Mouse (Mus musculus): ENCODE measurements around the gene Ece1. TPM values are rescaled to one million over a fixed set of nuclear protein-coding genes. Genes with fewer than 3 reads are reported as not detected.

Gene Ece1
- total RNA-seq, 2 experiments from 2014 or later, result 12.5 to 25.4 TPM

GRCm38 (mm10) chr4:137911657-137912056 is 49.6 kb downstream of the Ece1 start:
- ATAC-seq (ENCODE audit: poor library complexity, severe bottlenecking), result no peak

GRCm38 (mm10) chr4:137912768-137913305 is 50.8 kb downstream of the Ece1 start:
- ATAC-seq (ENCODE audit: poor library complexity, severe bottlenecking), result no peak

DNA sequence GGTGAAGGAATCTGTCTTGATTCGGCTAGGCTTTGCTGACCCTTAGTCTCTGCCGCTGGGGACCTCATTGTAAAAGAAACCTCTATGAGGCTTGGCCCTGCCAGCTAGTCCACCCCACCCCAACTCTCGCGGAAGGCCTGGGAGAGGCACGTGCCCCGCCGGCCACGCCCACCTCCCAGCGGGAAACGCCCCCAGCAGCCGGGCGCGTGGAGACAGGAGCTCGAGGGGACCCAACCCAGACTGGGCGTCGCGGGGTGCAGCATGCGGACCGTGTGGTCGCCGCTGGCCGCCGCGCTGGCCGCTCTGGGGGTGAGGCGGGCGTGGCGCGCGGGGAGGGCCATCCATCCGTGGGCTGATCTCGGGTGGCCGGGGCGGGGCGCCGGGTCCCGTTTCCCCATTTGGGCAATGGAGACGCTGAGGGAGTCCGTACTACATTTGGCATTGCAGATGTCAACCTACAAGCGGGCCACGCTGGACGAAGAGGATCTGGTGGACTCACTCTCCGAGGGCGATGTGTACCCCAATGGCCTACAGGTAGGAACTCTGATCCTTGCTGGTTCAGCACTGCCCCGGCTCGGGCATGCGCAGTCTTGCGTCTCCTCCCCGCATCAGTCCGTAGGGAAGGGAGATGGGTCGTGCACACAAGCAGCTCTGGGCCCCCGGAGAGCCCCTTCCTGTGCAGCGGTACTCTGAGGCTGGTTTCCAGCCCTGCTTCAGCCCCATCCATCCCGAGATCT is 51.5 kb downstream of the Ece1 start:
- ATAC-seq (ENCODE audit: poor library complexity, severe bottlenecking), result peak; percentile 59

GRCm38 (mm10) chr4:137917591-137917990 is 55.6 kb downstream of the Ece1 start:
- ATAC-seq (ENCODE audit: poor library complexity, severe bottlenecking), result no peak

GRCm38 (mm10) chr4:137918559-137918958 is 56.5 kb downstream of the Ece1 start:
- 0 out of 2 replicates have a peak, but pooled peaks have one; percentile 22 for ATAC-seq (ENCODE audit: poor library complexity, severe bottlenecking)

- ATAC-seq (ENCODE audit: poor library complexity, severe bottlenecking), result no peak
Measured at GRCm38 (mm10) chr4:137919116-137919515, 57.1 kb downstream of the Ece1 start.

- no peak for ATAC-seq (ENCODE audit: poor library complexity, severe bottlenecking)
Measured at GRCm38 (mm10) chr4:137920005-137920404, 58.0 kb downstream of the Ece1 start.

DNA sequence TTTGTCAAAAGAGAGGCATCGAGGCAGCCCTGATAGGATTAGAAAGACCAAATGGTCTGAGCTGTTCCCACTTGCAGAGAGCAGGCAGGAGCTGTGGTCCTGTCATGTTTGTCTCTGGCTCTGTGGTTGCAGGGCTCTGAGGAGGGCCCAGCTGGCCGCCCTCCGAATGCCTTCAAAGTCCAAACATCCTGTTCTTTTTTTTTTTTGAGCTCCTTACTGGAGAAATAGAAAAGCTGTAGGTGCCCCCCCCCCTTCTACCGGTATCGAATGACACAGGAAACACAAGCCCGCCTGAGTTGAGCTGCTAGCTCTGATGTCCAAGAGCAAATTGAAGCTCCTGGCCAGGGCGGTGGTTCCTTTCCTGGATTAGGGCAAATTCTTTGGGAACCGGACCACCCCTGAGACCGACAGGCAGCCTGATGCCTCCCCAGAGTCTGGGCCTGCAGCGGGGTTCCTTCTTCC is 58.5 kb downstream of the Ece1 start:
- no peak for ATAC-seq (ENCODE audit: poor library complexity, severe bottlenecking)

DNA sequence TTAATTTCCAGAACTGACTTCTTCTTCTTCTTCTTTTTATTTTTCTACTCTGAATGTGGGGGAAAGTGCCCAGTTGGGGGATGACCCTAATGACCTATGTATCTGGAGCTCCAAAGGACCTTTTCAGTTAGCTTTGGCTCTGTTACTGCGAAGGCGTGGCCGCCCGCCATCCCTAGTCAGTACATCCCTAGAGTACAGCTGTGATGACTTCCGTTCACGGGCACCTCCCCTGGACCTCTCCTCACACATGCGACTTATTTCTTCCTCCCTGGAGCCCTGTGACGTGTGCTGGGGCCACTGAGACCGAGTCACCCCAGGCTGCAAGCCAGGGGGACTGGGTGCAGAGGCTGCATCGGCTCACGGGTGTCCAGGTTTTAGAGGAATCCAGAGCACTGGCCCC is 59.5 kb downstream of the Ece1 start:
- no peak for ATAC-seq (ENCODE audit: poor library complexity, severe bottlenecking)

GRCm38 (mm10) chr4:137923052-137923451 is 61.0 kb downstream of the Ece1 start:
- ATAC-seq (ENCODE audit: poor library complexity, severe bottlenecking), result no peak

- no peak for ATAC-seq (ENCODE audit: poor library complexity, severe bottlenecking)
Measured at GRCm38 (mm10) chr4:137925176-137925575, 63.1 kb downstream of the Ece1 start.

- ATAC-seq (ENCODE audit: poor library complexity, severe bottlenecking), result no peak
Measured at GRCm38 (mm10) chr4:137926161-137926560, 64.1 kb downstream of the Ece1 start.

DNA sequence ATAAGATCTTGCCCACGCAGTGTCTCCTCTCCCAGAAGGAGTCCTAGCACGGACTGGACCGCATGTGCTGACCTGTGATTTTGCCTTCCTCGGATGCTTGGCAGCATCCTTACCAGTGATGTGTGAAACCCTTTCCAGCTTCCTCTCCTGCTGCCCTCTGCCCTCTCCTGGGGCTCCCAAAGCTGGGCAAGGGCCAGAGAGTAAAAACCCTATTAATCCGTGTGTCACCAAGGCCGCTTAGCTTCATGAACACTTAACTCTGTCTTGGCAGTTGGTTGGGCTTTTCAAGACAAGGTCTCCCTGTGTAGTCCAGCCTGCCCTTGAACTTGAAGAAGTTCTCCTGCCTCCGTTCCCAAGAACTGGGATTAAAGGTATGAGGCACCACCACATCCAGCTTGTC is 65.1 kb downstream of the Ece1 start:
- ATAC-seq (ENCODE audit: poor library complexity, severe bottlenecking), result no peak

DNA sequence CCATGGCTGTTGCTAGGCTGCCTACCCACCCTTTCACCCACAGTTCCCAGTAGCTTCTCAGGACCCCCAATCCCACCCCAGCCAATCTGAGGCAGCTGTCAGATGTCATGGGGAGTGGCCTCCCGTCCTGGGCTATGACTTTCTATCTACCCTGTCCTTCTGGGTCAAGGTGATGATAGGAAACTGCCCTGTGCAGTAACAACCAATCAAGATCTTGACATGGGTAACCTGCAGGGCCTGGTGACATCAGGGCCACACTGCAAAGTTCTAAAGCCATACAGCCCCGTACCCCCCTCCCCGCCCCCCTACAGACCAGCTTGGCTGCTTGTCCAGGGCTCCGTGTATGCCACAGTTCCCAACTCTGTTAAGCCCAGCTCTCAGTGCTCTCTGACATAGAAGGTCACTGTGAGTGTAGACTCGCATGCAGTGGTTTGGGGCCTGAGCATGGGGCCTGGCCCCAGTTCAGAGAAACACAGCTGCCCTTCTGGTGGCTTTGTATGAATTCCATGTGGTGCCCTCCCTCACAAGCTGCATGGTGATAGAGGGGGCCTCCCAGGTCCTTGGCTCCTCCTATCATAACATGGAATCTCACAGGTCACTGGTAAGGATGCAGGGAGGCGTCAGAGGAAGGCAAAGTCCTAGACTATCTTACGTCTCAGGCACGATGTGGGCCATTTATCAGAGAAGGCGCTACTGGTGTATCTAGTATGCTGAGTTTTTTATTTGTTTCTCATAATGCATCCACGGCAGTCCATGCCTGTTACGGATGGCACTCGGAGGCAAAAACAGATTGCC is 65.9 kb downstream of the Ece1 start:
- ATAC-seq (ENCODE audit: poor library complexity, severe bottlenecking), result no peak

GRCm38 (mm10) chr4:137928813-137929212 is 66.8 kb downstream of the Ece1 start:
- no peak for ATAC-seq (ENCODE audit: poor library complexity, severe bottlenecking)

DNA sequence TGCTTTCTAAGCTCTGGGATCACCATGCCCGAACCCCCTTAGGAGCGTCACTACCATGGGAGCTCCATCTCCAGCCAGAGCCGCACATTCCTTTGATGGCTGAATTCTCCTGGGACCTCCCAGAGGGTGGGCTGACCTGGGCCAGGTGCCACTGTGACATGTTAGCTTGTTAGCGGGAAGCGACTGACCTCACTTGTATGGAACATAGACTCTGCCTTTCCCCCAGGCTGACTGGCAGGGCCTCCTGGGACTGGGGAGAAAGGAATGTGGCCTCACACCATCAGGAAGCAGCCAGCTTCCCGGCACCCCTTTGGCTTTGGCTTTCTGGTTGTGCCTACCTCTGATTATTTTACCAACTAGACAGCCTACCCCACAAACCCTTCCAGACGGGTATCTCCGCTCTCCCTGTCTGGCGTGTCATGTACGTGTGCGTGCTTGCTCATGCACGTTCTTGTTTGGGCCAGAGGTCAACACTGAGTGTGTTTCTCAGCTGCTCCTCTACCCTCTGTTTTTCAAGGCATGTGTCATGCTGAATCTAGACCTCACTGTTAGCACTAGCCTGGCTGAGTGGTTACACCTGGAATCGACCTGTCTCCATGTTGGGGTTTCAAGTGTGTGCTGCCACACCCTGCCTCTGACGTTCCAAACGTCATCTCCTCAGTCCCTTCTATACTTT is 67.4 kb downstream of the Ece1 start:
- no peak for ATAC-seq (ENCODE audit: poor library complexity, severe bottlenecking)

DNA sequence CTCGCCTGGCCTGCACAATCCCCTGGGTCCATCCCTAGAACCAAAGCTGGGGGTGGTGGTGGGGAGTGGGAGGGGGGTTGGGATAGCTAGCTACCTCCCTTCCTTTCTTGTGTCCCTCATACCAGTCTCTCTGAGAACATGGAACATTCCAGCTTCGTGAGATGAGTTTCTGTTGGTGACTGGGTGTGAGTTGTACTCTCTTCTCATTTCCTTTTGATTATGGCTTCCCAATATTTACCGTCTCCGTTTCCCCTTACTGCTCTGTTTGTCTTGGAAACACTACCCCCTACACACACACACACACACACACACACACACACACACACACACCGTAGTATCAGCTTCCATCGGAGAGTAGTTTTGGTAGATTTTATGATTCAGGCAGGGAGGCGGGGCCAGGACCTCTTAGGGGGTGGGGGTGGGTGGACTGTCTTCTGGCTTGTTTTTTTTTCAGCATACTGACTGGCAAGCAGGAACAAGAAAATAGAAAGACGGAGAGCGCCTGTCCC is 68.5 kb downstream of the Ece1 start:
- ATAC-seq (ENCODE audit: poor library complexity, severe bottlenecking), result no peak

DNA sequence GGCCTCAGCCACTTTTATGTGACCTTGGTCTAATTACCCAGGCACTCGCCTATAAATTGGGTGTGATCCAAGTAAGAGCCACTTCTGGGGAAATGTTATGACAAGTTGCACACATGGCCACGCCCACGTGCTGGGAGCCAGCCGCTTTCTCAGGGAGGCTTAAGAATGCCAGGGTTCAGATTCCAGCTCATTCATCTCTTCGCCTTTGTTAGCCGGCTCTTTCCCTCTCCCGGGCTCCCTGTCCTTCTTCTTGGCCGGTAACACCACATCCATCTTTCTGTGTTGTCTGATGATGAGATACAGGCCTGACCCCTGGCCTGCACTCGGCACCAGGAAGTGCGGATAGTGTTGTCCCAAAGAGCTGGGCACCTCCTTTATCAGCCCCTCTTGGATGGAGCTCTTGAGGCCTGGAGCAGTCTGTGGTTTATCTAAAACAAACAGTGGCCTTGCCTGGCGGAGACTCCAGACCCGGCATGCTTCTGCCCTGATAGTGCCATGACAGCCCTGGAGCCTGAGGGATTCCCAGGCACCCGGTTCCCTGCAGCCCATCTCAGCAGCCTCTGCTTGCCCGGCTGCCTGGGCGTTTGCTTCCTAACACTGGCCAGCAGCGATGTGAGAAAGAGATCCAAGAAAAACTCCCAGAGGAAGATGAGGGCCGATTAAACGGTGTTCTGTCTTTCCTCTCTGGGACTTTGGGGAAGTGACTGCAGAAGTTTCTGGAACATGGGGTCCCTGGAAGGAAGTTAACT is 69.1 kb downstream of the Ece1 start:
- ATAC-seq (ENCODE audit: poor library complexity, severe bottlenecking), result no peak

DNA sequence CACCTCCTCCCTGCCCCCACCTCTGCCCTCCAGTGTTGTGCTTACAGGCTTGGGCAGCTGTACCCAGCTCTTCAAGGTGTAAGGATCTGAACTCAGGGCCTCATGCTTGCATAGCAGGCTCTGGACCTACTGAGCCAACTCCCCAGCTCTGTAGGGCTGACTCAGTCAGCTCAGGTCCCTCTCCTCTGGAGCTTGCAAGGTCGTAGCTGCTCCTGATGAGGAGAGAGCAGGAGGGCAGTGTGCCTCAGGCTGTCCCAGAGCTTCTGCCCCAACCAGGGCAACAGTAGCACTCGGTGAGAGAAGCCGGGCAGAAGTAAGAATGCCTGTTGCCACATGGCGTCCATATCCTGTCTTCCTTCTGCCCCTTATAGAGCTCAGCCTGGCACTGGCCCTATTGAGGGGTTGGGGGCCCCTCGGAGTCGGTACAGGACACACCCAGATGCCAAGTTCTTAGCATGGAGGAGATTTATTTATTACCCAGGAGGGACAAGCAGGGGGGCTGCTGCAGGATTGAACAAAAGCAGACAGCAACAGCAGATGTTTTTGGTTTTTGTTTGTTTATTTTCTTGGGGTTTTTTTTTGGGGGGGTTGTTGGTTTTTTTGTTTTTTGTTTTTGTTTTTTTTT is 70.6 kb downstream of the Ece1 start:
- no peak for ATAC-seq (ENCODE audit: poor library complexity, severe bottlenecking)

- no peak for ATAC-seq (ENCODE audit: poor library complexity, severe bottlenecking)
Measured at GRCm38 (mm10) chr4:137933328-137933727, 71.3 kb downstream of the Ece1 start.
